Mouse (Mus musculus) brain, embryonic 14.5 days (tissue): ENCODE measurements around the gene Lactb.

Experiments used
- CTCF ChIP-seq: fragments of 200-500 bp; IDR thresholded peaks from 2 replicates; pipeline ENCODE4 v1.5.1; 2012; ENCODE audit warnings: inconsistent platforms, mild to moderate bottlenecking, moderate library complexity, borderline replicate concordance; ENCODE audit not compliant: insufficient read depth, insufficient read length; ENCODE audit errors: extremely low read depth
- POLR2A ChIP-seq: fragments of 200-500 bp; IDR thresholded peaks from 2 replicates; pipeline ENCODE4 v1.6.1; 2012; ENCODE audit warnings: mild to moderate bottlenecking, inconsistent platforms, borderline replicate concordance; ENCODE audit not compliant: poor library complexity, insufficient read depth, insufficient read length, severe bottlenecking; ENCODE audit errors: extremely low read depth

DNA sequence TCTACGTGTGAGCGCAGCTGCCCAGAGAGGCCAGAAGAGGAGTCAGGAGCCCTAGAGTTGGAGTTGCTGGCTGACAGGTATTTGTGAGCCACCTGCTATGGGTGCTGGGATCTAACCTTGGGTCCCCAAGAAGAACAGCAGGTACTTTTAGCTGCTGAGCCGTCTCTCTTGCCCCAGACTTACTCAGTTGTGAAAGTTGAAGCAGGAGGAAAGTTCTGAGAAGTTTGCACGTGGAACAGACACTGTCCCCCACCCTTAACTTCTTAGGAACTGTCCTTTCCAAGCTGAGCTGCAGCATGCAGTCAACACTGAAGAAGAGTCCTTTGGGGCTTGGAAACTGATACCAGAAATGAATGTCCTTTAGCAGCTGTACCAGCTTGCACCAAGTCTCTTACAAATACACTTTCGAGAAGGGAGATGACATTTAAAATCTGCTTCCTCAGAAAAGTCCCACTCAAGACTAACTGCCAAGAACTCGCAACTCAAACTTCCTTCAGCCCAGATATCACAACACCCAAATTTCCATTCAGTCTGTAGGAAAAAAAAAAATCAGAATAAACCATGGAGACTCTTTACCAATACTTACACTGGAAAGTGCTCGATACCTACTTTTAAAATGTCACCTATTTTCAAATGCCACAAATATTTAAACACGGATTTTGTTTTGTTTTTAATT is 57.9 kb downstream of the Lactb start:
- TF ChIP-seq POLR2A (no peak), CTCF (no peak)
